Mouse (Mus musculus) small intestine, adult 2 months (tissue): Measurements from ENCODE around the gene 1700001C19Rik.

Experiments used
- CTCF ChIP-seq: fragments of 200-500 bp; IDR thresholded peaks from 2 replicates; pipeline ENCODE4 v1.5.1; 2012; ENCODE audit warnings: low read depth, mild to moderate bottlenecking, control low read depth, inconsistent platforms, low read length, moderate library complexity, mixed read lengths; ENCODE audit not compliant: insufficient replicate concordance, insufficient read length; ENCODE audit errors: extremely low read depth
- POLR2A ChIP-seq: fragments of 200-500 bp; IDR thresholded peaks from 2 replicates; pipeline ENCODE4 v1.6.1; 2012; ENCODE audit warnings: low read depth, mild to moderate bottlenecking, control low read depth, inconsistent platforms, low read length, moderate library complexity

DNA sequence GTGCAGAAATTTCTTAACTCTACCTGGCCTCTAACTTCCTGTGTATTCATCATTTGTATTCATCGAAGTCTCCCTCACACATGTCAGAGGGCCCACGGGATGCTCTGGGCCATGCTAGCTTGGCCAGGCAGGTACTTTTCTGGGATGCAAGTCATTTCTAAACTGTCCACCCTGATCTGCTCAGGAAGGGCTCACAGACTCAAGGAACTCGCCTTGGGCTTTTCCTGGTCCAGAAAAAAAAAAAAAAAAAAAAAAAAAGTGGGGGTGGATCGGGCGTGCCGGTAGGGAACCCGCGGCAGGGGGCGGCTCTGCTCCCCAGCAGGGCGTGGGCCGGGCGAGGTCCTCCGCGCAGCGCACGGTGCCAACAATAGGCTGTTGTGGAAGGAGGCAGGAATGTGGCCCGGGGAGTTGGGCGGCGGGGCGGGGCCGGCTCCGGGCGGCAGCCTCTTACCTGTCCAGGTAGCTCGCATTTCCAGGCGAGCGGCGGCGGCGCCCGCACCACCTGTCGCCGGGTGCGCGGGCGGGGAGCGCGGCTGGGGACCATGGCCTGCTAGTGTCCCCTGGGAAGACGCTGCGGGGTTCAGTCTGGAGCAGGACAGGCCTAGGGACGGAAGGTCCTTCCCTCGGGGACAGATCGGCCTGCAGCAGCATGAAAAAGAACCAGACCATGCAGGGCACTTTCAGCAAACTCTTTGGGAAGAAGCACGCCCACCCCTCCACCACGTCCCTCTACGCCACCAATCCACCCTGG is 845 bp downstream of the 1700001C19Rik start, which contains the start of gene AI661453:
- TF ChIP-seq POLR2A (peak; percentile 92), CTCF (no peak)
